In genomic region chr11:118368330-118368729, GRCm38 (mm10) we compare ENCODE assay signal across 10 mouse cellular contexts. TPM values are rescaled to one million over a fixed set of nuclear protein-coding genes. Genes with fewer than 3 reads are reported as not detected.
A peak's percentile ranks its signal among the peaks of the same experiment; 100 is the strongest.
DNase-seq lines count a peak whose midpoint lies in the region; ATAC-seq and TF ChIP-seq lines count a peak whose summit lies in the region.
"Had no signal": no experiment of that assay in that cellular context is flagged by ENCODE, and none has a peak within 500 bp of the region (broad histone marks: within the 10 kb centered on the region; RNA-seq: fewer than 3 reads in every experiment).

No protein-coding gene starts in this region.

- no peak for TF ChIP-seq POLR2A in bone marrow macrophage, adult 2 months (IDR thresholded peaks at IDR 0.05; ENCODE audit: borderline replicate concordance, low read depth, low read length)

- intact Hi-C loops in left cerebral cortex, adult 2 months (cut with DNase I): no loop called here

- no peaks in the 10 kb centered on the region for H3K9me3 ChIP-seq in forebrain, embryonic 12.5 days
- H3K9me3 ChIP-seq: hindbrain, embryonic 15.5 days had no signal

- DNase-seq in left cerebral cortex, adult 2 months (ENCODE audit: extremely low spot score in 1 of 2, low spot score in 2 of 2): no peak
- DNase-seq in left cerebral cortex, adult 18-20 months (ENCODE audit: low spot score in 2 of 2): no peak
- DNase-seq in ES-CJ7 (ENCODE audit: low read depth, low spot score): peak; percentile 81
- peak; percentile 30 for DNase-seq in retina, embryonic 14.5 days (ENCODE audit: low spot score)
- no peak for DNase-seq in urinary bladder, postnatal 36 days (ENCODE audit: low spot score in 2 of 2)

- ATAC-seq in forebrain, embryonic 12.5 days (ENCODE audit: low FRiP score): no peak

- 64% methylated on average over 3 of the region's 3 CpGs for WGBS in forebrain, embryonic 12.5 days

- H3K4me1 ChIP-seq in bone marrow macrophage, adult 2 months (ENCODE audit: control insufficient read depth, insufficient read depth, low read length): peaks cover 33% of the 10 kb centered on the region
- peaks cover 4% of the 10 kb centered on the region; the same call in 1 of the 2 replicates for H3K4me1 ChIP-seq in forebrain, embryonic 12.5 days

- peaks cover 3% of the 10 kb centered on the region; the same call in 1 of the 2 replicates for H3K27me3 ChIP-seq in forebrain, embryonic 12.5 days
- H3K27me3 ChIP-seq: hindbrain, embryonic 15.5 days had no signal

- H3K4me3 ChIP-seq in left cerebral cortex, adult 2 months: no peak overlapping the region
- H3K4me3 ChIP-seq in bone marrow macrophage, adult 2 months (ENCODE audit: insufficient read depth, low read length): no peak overlapping the region
- H3K4me3 ChIP-seq in forebrain, embryonic 12.5 days (replicated peaks): no peak overlapping the region
- H3K4me3 ChIP-seq: hindbrain, embryonic 15.5 days had no signal

- no peak overlapping the region for H3K9ac ChIP-seq in forebrain, embryonic 12.5 days
- H3K9ac ChIP-seq: hindbrain, embryonic 15.5 days had no signal

- no peak overlapping the region for H3K27ac ChIP-seq in left cerebral cortex, adult 2 months
- H3K27ac ChIP-seq in bone marrow macrophage, adult 2 months (ENCODE audit: insufficient read depth, low read depth, low read length): no peak overlapping the region
- no peak overlapping the region for H3K27ac ChIP-seq in forebrain, embryonic 12.5 days
- H3K27ac ChIP-seq: hindbrain, embryonic 15.5 days; macrophage had no signal

- H3K36me3 ChIP-seq in forebrain, embryonic 12.5 days (replicated peaks): no peaks in the 10 kb centered on the region
- H3K36me3 ChIP-seq: hindbrain, embryonic 15.5 days had no signal

- TF ChIP-seq CTCF in left cerebral cortex, adult 2 months (IDR thresholded peaks at IDR 0.05): peak; percentile 39
- peak; percentile 32; the same call in 1 of the 2 replicates for TF ChIP-seq CTCF in bone marrow macrophage, adult 2 months (IDR thresholded peaks at IDR 0.05; ENCODE audit: low read depth, low read length)

- H3K4me2 ChIP-seq in forebrain, embryonic 12.5 days: no peak overlapping the region
- H3K4me2 ChIP-seq: hindbrain, embryonic 15.5 days had no signal

RNA-seq across cellular contexts. Expression of gene Timp2, which starts 12.8 kb away (rescaled TPM):
- total RNA-seq in left cerebral cortex, adult 2 months (2021): 100 to 1,000 TPM; 221 to 255 TPM
- total RNA-seq in left cerebral cortex, adult 18-20 months (2021): 100 to 1,000 TPM; 232 to 261 TPM
- polyA plus RNA-seq in bone marrow macrophage, adult 2 months (2012; ENCODE audit: insufficient read depth, insufficient read length, missing spikeins): 244 and 247 TPM in 2 replicates
- 47.0 and 48.0 TPM in 2 replicates for polyA plus RNA-seq in forebrain, embryonic 12.5 days (2016; fragmentation: Nextera tagmentation; extraction: Ambion mirVana)

RNA-seq across cellular contexts. Expression of gene Cep295nl, which starts 26.0 kb away (rescaled TPM):
- total RNA-seq in left cerebral cortex, adult 2 months (2021): 1 to 10 TPM; 1.5 to 1.8 TPM
- 1 to 10 TPM in 1 of 2 experiments, under 1 TPM in 1; 0.82 to 1.3 TPM for total RNA-seq in left cerebral cortex, adult 18-20 months (2021)
- 1.5 and 2.3 TPM in 2 replicates for polyA plus RNA-seq in bone marrow macrophage, adult 2 months (2012; ENCODE audit: insufficient read depth, insufficient read length, missing spikeins)
- polyA plus RNA-seq in forebrain, embryonic 12.5 days (2016; fragmentation: Nextera tagmentation; extraction: Ambion mirVana): 0.32 and 0.41 TPM in 2 replicates
- total RNA-seq: common myeloid progenitor, adult 5-6 weeks had no signal

RNA-seq across cellular contexts. Expression of gene Lgals3bp, which starts 33.6 kb away (rescaled TPM):
- total RNA-seq in left cerebral cortex, adult 2 months (2021): 10 to 100 TPM; 17.1 to 20.0 TPM
- 10 to 100 TPM; 21.7 to 21.9 TPM for total RNA-seq in left cerebral cortex, adult 18-20 months (2021)
- polyA plus RNA-seq in bone marrow macrophage, adult 2 months (2012; ENCODE audit: insufficient read depth, insufficient read length, missing spikeins): 786 and 891 TPM in 2 replicates
- polyA plus RNA-seq in forebrain, embryonic 12.5 days (2016; fragmentation: Nextera tagmentation; extraction: Ambion mirVana): 1.2 TPM in 2 replicates

RNA-seq across cellular contexts. Expression of gene Cant1, which starts 50.6 kb away (rescaled TPM):
- 10 to 100 TPM; 37.9 to 41.0 TPM for total RNA-seq in left cerebral cortex, adult 2 months (2021)
- total RNA-seq in left cerebral cortex, adult 18-20 months (2021): 10 to 100 TPM; 38.7 to 40.4 TPM
- 31.9 and 36.2 TPM in 2 replicates for polyA plus RNA-seq in bone marrow macrophage, adult 2 months (2012; ENCODE audit: insufficient read depth, insufficient read length, missing spikeins)
- polyA plus RNA-seq in forebrain, embryonic 12.5 days (2016; fragmentation: Nextera tagmentation; extraction: Ambion mirVana): 25.4 and 27.0 TPM in 2 replicates

RNA-seq across cellular contexts. Expression of gene C1qtnf1, which starts 59.7 kb away (rescaled TPM):
- total RNA-seq in left cerebral cortex, adult 2 months (2021): 1 to 10 TPM; 3.3 to 4.8 TPM
- 1 to 10 TPM; 4.3 to 4.6 TPM for total RNA-seq in left cerebral cortex, adult 18-20 months (2021)
- not detected in 2 replicates for polyA plus RNA-seq in bone marrow macrophage, adult 2 months (2012; ENCODE audit: insufficient read depth, insufficient read length, missing spikeins)
- 1.8 and 2.9 TPM in 2 replicates for polyA plus RNA-seq in forebrain, embryonic 12.5 days (2016; fragmentation: Nextera tagmentation; extraction: Ambion mirVana)
- total RNA-seq: common myeloid progenitor, adult 5-6 weeks had no signal

Comparison
In these comparisons a context has a peak if more than half of its experiments do, and no peak if none do; other contexts are left out.
1. DNase-seq: peak in ES-CJ7 (single experiment) and retina, embryonic 14.5 days (single experiment); none in left cerebral cortex, adult 2 months (0 of 2), left cerebral cortex, adult 18-20 months (0 of 2) and urinary bladder, postnatal 36 days (0 of 2).